Mouse (Mus musculus): Measurements from ENCODE around the gene Gucy2g.
"Not testable (repeated sequence)": the region's sequence is repeated elsewhere in the genome, so short reads cannot be mapped to it uniquely, and the experiment has no call there.

Gucy2g gene

DNA sequence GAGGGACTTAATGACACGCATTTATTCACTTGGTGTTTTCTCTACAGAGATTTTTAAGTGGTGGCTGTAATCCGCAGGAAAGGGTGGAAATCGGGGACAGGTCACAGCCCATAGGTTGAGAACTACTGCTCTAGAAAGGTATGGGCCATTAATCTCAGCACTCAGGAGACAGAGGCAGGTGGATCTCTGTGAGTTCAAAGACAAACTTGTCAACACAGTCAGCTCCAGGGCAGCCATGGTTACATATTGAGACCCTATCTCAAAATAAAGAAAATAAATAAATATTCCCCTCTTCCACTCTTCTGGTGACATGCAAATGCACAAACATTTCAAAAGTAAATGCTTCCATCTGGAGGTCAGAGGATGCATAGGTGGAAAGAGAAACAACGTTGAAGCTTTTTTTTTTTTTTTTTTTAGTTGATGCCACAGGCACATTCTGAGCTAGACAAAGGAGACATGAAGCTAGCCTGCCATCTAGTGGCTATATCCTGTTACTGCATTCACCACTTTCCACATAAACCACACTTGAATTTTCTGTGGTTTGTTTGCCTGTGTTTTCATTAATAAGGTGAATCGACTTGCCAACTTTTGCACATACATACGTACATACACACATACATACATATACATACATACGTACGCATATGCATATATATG lies 34.4 kb downstream of the Gucy2g start:
- DNase-seq (ENCODE audit: low spot score): no peak

DNA sequence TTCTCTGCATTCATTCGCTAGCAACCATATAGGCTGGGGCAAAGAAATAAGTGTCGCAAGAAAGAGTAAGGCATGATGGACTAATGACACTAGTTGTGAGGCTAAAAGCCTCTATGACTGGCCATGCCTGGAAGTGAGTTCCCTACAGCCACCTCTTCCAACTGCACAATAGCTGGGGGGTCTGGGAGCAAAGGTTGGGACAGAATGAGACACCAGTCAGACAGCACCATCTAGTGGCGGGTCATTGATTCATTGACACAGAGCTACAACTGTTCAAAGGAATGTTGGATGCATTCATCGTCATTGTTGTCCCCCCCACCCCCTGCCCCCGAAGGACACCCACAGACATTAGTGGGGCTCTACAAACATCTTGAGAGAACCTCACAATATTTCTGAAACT lies 42.7 kb downstream of the Gucy2g start:
- peak; percentile 82 for DNase-seq (ENCODE audit: low spot score)

DNA sequence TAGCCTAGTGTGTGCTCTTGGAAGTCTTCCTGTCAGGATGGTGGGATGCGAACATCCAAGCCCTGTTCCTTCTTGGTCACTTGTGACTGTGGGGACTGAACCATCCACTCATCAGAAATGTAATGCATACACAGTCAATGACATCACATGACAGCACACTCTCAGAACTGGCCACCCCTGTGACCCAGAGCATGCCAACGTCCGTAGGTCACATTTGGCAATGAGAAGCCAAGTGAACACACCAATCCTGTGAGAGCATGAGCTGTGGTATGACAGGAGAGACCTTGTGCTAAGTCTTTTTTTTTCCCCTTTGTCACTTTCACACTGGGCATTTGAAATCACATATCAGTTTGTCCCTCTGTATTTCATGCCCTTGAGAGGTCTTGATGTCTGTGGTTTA lies 45.5 kb downstream of the Gucy2g start:
- no peak for DNase-seq (ENCODE audit: low spot score)

DNA sequence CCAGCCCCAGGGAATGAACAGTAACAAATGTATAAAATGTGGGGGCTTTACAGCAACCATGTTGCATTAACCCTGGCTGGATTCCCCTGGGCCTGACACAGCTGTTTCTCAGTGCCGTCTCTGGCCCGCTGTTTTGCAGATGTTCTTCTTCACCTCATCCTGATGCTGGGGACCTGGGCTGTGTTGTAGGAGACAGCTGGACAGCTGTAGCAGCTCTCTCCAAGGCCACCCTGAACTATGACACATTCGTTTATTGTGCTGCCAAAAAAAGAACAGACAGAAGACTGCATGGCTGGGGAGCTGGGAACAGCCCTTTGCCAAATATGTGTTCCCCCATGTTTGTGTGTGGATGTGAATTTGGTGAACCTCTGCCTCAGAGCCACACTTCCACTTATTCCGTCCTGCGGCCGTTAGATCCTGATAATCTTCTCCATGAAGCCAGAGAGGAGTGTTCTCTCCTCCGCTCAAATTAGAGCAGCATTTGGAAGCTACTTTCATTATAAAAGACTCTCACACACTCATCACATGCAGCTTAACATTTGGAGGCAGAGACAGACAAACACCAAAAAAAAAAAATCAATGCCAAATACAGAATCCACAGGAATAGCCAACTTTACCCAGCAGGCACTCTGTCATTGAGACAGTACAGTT lies 46.4 kb downstream of the Gucy2g start:
- DNase-seq (ENCODE audit: low spot score): peak; percentile 52

DNA sequence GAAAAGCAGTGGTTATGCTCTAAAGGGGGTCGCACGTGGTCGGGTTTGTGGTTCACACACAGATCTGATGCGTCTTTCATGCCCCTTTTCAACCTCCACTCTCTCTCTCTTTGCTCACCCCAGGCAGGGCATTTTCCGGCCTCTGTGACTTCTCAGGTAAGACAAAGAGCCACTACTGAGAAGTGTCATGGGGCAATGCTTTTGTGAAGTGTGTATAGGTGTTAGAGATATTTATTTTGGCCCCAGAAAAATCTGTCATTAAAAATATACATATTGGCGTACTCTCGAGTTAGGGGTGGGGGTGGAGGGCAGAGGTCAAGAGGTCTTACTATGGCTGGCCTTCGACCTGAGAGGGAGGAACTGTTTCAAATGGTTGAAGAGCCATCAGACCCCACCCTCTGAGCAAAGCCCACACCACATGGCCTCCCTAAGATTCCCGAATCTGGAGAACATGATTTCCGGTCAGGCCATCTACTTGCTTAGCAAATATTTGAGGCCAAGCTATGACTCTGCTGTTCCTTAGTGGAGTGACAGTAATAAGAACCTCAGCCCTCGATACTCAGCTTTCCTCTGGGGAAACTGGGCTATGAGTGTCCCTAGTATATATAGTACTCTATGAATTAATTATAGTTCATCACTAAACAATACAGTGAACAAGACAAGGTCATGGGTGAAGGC lies 47.2 kb downstream of the Gucy2g start:
- DNase-seq (ENCODE audit: low spot score): no peak

DNA sequence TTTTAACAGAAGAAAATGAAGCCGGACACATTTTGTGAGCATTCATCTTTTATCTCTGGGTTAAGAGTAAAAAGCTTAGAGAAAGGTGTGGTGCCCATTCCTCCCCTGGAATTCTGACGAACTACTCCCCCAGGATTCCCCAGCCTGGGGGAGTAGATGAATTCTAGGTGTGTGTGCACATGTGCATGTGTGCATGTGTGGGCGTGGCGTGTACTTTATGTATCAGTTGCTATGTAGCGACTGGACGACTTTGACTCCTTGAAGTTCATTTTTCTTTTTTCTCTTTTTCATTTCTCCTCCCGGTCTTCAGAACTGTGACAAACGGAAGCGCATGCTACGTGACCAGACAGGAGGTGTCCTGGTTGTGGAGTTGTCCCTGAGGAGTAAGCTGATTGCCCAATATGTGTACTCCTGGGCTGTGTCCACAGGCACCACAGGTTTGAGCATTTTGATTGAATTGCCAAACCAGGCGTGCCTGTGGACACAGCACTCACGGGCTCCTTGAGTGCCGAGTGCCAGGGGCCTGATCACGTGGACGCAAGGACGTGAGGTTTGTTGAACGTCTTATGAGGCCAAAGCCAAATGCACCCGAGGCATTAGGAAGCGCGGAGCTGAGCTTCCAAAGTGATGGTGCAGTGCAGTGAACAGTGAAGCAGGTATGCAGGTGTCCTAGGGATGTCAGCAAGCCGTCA lies 48.6 kb downstream of the Gucy2g start:
- DNase-seq (ENCODE audit: low spot score): no peak

DNA sequence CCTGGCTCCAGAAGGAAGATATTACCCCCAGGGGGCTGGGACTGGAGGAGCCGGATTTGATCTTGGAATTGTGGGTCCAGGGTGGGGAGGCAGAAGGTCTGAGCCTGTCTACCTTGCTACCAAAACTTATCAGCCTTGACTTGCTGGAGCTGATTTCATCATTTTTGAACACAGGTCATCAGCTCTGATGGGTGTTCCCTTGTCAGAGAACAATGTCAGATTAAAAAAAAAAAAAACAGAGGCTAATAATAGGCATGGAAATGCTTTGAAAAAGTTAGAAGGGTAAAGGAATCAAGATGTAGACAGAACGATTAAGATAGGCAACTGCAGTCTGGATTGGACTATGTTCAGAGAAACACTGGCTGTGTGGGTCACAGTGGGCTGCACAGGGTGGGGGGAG lies 49.4 kb downstream of the Gucy2g start:
- DNase-seq (ENCODE audit: low spot score): no peak

DNA sequence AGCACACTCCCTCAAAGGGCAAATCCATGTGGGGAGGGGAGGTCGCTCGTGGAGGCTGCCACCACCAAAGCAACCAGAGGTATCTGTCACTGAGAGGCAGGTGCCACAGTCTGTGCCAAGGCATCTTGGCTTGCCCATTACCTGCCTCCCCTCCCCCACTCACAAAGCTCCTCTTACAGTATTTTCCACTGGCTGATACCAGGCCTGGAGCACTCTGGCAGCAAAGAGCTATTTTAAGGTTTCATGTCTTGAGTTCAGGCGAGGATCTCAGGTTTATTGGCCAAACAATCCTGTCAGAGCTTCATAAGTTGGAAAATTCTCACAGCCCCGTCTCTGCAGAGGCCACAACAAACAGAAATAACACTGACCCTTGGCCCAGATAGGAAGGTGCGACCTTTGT lies 51.0 kb downstream of the Gucy2g start:
- DNase-seq (ENCODE audit: low spot score): no peak

DNA sequence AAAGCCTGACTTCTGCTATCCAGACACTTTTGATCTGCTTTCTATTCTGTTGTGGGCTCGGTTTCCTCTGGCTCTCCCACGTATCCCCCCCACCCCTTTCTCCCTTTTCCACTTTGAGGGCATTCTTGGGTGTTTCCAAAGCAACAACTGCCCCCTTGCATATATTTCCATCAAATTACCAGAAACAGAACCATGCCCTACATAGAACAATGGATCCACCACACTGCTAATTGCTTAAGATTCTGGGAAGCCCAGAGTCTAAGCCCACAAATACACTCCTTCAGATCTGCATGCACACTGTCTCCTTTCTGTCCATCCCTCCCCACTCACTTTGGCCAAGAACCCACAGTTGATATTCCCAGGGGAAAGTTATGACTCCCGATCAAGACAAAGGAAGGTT lies 55.4 kb downstream of the Gucy2g start:
- DNase-seq (ENCODE audit: low spot score): no peak

DNA sequence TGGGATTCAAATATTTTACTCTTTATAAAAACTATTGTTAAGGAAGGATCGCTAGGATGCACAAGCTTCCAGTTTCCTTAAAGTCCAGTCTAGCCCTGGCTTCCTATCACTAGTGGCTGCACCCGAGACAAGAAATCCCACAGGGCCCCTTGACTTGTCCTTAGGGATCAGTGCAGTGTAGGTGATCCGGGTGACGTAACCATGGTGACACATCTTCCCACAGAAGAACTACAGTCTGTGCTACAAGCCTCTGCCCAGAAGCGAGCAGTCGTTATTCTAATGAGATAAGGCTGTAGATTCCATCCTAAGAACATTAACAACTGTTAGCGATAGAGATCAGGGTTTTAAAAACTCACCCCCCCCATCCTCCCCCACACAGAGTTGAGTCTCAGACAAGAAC lies 56.0 kb downstream of the Gucy2g start:
- DNase-seq (ENCODE audit: low spot score): no peak

DNA sequence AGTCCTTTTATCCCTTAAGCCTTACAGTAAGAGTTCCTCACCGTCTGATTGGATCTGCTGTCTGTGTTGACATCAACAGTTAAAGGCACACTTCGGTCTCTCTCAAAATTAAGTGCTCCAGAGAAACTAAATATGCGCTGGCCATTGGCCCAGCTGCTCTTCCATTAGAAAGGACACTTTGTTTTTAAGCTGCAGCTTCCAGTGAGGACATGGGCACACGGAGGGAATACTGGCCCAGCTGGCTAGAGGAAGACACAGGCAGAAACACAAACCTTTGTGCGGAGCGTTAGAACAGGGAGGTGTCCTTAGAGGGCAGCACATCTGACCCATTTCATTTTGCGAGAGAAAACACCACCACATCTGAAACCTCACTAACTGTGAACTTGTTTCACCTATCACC lies 56.6 kb downstream of the Gucy2g start:
- DNase-seq (ENCODE audit: low spot score): peak; percentile 46

DNA sequence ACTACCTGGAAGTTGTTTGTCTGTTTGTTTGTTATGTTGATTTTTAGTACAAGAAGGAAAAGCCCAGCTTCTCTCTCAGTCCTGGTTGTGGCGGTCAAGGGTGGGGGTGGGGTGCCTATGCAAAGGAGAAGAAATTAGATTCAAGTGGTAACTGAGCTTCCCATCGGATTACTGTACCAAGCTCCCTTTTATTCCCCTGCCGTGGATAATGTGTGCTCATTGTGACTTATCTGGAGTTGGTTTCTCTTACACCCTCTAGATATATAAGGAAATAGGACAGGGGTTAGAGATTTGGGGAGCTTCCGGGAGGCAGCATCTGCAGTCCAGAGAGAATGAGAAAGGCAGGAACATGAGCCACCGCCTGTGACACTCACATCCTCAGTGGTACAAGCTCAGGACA lies 60.6 kb downstream of the Gucy2g start, which contains the start of gene Tectb:
TSS of gene Tectb (plus strand) at position 301 of the 400 bp plus-strand sequence.
- DNase-seq (ENCODE audit: low spot score): no peak

DNA sequence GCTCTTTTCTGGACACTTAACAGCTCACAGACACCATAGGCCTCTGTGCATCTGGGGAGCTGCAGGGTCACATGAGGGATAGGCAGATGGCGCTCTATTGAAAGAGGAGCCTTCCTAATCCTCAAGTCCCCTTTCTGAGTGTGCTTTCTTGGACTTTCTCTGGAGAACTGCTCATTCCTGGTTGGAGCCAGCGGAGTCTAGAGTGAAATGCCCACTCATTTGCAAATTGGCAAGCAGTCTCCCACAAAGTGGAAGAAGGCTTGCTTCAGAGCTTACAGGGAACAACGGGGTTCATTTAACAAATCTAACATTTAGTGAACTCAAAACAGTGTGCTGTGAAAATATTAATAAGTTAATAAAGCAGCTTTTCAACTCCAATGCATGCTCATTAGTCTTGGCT lies 63.9 kb downstream of the Gucy2g start:
- DNase-seq (ENCODE audit: low spot score): no peak

DNA sequence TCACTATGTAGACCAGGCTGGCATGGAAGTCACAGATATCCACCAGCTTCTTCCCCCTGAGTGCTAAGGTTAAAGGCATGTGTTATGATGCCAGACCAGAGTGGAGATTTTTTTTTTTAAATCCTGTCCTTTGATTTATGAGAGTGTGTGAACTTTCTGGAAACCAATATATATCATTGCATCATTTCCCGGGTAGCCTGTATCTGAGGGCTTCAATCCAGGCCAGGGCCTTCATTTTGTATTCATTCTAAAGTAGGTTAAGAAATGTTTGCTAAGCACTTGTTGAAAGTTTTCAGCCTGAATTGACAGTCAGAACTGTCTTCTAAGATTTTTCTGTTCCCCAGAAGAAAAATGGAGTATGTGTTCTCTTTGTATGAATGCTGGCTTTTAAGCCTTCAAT lies 69.5 kb downstream of the Gucy2g start:
- DNase-seq (ENCODE audit: low spot score): no peak

DNA sequence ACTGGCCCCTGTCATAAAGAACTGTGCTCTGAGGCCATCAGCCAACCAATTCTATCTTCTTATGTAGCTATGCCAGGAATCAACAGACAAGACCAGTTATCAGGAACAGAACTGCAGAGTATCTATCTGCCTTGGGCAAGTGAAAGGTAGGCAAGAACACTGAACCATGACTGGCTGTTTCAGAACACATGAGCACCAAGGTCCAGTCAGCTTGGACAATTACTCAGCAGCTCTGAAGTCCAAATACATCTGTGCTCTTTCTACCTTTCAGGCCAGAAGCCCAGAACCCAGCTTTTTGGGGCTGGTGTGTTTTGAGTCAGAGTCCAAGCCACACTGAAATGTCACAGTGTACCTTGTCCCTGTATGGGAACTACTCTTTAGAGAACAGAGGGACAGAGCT lies 70.6 kb downstream of the Gucy2g start:
- DNase-seq (ENCODE audit: low spot score): no peak

DNA sequence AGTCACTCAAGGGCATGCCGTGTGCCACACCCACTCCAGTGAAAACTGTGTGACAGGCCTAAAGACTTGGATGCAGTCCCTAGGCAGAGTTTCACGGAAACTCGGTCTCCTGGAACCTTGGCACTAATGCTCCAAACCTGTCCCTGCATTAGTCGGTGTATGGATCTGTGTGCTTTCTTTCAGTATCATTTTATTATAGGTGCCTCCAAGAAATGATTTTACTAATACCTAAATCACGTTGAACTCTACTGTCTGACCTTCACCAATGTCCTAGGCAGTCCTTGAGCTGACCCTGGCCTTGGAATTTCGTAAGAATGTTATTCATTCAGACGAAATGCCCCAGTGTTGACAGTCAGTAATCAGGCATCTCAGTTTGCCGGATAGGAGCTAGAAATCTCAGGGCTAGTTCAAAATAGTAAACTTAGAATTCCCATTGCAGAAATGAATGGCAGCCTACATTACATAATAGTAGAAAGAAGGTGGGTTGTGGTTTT lies 71.8 kb downstream of the Gucy2g start:
- not testable (repeated sequence) for DNase-seq (ENCODE audit: low spot score)

DNA sequence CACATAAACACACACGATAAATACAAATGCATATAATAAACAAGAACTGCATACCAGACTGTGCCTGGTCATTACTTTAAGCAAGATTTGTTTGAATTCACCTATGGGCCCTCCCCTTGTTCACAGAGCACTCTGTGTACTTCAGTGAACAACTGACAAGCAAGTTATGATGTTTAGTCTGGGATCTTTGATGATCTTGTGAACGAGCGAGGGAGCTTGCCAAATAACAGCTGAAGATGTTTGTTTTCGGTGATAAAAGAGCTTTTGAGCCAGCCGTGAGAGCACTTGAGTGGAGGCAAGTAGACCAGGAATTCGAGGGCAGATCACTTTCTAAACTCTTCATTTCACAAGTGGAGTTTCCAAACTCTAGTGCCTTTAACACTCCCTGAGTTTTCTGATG lies 72.7 kb downstream of the Gucy2g start:
- DNase-seq (ENCODE audit: low spot score): no peak

DNA sequence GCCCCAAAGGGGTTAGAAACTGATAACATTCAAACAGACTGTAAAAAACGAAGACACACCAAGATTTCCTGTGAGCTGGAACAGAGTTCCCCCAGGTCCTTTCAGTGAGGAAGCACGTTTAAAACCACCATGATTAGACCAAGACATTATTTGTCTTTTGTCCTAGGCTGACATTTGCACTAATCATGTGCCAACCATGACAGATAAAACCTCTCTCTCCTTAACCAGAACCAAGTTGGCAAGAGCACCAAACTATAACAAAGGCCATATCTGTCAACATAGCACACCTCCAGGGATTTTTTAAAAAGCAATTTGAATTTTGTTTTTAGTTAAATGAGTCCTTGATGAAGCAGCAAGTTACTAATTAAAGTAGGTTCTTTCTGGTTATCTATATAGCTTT lies 73.3 kb downstream of the Gucy2g start:
- DNase-seq (ENCODE audit: low spot score): no peak

DNA sequence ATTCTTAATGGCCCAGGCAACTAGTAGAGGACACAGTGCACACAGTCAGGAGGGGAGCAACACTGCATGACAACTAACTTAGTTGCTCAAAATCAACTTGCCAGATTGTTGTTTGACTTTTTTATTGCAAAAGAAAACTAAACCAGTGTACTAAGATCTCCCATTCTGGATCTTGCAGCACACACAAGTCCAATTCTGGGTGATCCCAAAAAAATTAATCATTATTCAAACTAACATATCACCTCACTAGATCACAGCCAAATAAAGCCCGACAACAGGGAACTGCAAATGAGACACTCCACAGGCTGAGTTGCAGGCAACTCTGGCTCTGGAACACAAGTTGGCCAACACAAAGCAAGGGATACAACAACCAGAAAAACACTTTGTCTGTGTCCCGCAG lies 74.3 kb downstream of the Gucy2g start:
- DNase-seq (ENCODE audit: low spot score): no peak

DNA sequence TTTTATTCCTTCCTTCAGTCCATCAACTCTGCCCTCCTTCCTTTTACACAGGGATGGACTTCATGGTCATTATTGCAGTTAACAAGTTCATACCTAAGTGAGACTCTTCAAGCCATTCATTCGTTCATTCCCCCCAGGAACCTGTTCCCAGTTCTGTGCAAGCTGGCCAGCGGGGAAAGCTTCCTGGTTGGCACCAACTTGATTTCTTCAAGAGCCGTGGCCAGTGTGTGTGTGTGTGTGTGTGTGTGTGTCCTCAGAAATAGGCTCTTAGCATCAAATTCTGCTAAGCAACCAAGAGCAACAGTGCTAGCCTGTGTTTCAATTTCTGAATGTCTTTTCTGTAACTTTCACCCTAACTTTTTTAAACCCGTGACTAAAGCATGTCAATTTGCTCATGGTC lies 75.1 kb downstream of the Gucy2g start:
- DNase-seq (ENCODE audit: low spot score): no peak

DNA sequence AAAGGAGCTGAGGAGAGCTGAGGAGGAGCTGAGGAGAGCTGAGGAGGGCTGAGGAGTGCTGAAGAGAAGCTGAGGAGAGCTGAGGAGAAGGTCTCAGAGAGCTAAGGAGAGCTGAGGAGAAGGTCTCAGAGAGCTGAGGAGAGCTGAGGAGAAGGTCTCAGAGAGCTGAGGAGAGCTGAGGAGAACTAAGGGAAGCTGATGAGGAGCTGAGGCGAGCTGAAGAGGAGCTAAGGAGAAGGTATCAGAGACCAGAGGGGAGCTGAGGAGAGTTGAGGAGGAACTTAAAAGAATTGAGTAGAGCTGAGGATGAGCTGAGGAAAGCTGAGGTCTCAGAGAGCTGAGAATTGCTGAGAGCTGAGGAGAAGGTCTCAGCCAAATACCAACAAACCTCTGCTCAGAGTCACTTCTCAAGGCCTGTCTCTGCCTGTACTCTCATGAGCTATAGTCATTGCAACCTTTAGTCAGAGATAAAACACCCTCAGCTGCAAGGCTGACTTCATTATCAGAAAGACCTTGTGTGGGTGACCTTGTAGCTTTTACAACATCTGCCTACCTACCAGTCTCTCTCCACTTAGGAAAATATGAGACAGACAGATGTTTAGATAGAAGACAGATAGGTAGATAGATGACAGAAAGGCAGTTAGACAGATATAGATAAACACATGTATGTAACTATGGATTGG lies 75.7 kb downstream of the Gucy2g start:
- DNase-seq (ENCODE audit: low spot score): no peak

DNA sequence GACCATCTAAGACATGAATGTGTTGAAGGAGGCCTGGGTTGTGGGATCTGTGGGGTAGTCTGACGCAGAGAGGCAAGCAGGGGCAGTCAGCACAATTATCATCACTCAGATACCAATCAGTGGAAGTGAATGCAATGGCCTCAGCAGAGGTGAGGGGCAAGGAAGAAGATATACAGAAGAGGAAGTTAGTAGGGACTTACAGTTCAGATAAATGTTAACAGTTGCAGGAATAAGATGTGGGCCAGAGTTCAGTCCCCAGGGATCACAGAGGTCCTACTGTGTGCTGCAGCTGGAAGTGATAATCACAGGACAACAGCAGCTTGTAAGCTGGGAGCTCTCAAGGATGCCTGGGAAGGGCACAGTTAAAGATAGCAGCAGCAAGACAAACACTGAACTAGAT lies 76.9 kb downstream of the Gucy2g start:
- DNase-seq (ENCODE audit: low spot score): no peak

All from testis, postnatal 10 days (tissue).